Mouse (Mus musculus): ENCODE data around the gene Pycard.
"Not testable (repeated sequence)": the region's sequence is repeated elsewhere in the genome, so short reads cannot be mapped to it uniquely, and the experiment has no call there.

Gene Pycard

DNA sequence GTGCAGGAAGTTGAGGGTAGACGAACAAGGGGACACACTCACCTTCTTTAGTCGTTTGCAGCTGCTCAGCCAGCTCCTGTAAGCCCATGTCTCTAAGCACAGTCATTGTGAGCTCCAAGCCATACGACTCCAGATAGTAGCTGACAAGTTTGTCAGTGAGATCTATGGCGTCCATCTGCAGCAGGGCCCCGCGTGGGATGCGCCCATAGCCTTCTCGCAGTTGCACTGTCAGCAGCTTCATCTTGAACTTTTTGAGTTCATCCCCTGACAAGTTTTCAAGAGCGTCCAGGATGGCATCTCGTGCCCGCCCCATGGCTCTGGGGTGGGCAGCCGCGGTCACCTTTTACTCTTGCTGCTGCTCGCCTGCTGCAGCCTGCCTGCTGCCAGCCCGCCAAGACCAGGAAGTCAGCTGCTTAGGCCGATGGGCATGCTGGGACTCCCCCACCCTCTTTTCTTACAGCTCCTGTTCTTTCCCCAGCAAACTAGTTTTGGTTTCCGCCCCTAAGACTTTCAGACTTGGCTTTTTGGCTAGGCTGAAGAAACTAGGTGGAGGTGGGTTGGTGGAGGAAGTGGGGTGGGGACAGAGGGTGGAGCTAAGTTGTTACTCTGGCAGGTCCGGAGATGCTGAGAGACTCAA is at the start of gene Pycard:
Gene Pycard, minus strand, starts transcription at position 527 of the 637 bp plus-strand sequence.
- DNase-seq, result peak; percentile 20

DNA sequence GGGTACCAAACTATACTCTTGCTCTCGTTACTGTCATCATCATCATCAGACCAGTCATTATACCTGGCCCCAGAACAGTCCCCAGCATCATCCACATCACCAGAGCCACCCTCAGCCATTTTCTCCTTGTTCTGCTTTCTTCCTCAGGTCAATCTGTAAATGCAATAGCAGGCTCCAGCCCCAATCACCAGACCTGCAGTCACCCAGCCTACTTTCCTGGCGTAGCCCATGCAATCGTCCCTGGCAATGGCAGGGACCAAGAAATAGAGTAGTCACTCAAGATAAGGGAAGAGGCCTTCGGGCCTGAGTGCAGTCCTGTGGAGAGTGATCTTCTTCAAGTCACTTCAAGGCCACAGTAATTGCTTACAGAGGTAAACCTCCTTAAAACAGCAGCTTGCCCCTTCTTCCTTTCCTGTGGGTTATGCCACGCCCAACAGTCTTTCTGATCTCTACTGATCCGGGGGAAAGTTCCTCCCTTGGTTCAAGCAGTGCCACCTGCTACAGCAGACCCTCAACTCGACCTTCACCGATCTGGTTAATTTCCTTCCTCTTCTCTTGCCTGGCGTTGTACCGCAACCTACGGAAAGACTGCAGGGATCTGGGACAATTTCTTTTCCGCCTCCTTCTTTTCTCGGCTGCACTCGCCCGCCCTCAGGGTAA is 48.6 kb upstream of the Pycard start:
- DNase-seq, result not testable (repeated sequence)

DNA sequence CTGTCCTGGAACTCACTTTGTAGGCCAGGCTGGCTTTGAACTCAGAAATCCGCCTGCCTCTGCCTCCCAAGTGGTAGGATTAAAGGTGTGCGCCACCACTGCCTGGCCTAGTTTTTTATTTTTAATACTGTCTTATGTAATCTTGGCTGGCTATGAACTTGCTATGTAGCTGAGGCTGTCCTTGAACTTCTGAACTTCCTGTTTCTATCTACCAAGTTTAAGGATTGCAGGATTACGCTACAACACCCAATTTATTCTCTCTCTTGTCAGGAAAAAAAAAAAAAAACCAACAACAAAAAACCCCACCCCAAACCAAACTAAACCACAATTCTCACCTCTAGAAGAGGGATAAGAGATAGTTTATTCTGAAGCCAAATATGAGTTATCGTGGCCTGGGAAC is 39.9 kb upstream of the Pycard start:
- DNase-seq, result no peak

DNA sequence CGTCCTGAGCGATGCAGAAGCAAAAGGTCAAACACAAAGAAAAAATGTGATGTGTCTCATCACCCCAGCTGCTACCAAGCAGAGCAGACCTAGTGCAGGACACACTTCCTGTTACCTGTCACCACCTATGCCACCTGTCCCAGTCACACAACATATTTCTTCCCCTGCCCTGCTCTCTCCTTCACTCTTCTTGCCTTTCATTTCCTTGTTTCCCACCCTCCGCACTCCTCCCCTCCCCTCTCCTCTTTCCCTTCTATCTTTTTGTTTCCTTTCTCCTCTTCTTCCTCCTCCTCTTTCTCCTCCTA is 39.3 kb upstream of the Pycard start:
- no peak for DNase-seq

DNA sequence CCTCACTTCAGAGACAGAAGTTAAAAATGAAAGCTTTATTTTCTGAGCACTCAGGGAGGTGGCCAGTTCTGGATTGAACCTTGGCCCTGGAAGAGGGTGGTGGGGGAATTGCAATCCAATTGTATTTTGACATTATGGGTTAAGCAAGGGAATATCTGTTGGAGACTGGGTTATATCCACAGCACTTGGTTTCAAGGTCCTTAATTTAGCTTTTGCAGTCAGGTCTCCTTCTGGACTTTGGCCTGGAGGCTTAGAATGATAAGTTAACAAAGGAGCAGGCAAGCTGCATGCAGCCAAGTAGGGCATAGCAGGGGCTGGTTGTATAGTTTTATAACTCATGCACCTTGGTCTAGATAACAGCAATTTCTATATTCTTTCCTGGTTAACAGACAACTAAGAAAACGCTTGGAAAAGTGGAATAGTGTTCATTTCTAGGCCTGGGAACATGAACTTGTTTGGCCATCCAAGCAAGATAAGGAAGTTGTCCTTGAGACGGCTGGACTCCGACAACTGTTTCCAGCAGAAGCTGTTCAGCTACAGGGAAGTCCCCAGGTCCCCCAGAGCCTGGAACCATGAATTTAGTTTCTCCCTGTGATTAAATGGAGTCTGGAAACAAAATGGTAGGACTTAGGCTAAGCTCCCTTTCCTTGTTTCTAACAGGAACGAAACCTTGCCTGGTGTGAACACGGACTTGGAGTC is 38.8 kb upstream of the Pycard start:
- no peak for DNase-seq

DNA sequence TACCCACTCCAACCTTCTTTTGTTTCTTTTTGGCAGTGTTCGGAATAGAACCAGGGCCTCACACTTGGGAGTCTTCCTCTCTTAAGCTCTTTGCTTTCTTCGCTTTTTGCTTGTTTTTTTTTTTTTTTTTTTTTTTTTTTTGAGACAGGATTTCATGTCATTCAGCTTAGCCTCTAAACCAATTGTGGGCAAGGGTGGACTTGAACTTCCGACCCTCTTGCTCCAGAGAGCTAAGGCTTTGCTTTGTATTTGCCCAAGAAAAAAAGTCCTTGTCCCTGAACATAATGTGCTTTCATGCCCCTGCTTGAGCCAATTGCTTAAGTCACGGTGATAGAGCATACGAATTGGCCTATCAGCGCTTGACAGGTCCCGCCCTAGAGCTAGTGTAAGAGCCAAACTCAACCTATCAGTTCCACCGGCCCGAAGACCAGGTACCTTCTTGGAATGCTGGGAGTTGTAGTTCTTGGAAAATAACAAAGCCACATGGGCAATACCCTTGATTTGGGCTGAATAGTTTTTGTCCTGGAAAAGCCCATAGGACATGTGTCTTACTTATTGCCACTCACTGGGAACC is 37.8 kb upstream of the Pycard start:
- DNase-seq, result peak; percentile 61

DNA sequence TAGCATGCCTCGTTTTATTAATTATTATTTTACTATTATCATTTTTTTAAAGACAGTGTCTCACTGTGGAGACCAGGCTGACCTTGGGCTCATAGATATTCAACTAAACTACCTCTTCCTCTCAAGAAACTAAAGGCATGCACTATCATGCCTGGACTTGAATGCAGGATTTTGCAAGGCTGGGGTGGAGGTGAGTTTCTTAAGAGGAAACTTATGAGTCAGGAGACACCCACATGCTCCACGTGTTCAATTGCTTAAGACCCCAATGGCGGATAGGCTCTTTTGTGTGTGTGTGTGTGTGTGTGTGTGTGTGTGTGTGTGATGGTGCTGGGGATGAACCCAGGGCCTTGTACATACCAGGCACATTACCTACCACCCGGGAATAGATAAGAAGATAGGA is 31.7 kb upstream of the Pycard start:
- no peak for DNase-seq

DNA sequence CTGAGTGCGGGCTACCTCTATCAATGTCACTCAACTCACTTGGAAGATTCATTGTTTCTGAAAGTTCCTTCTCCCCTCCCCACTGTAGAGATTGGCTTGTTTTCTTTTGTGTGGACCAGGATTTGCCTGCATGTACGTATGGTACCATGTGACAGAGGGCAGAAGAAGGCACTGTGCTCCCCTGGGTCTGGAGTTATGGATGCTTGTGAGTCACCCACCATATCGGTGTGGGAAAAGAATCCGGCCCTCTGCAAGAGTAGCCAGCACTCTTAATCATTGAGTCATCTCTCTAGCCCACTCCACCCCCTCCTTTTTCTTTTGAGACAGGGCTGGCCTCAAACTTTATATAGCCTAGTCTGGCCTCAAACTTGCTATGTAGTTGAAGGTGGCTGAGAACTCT is 31.3 kb upstream of the Pycard start:
- no peak for DNase-seq

DNA sequence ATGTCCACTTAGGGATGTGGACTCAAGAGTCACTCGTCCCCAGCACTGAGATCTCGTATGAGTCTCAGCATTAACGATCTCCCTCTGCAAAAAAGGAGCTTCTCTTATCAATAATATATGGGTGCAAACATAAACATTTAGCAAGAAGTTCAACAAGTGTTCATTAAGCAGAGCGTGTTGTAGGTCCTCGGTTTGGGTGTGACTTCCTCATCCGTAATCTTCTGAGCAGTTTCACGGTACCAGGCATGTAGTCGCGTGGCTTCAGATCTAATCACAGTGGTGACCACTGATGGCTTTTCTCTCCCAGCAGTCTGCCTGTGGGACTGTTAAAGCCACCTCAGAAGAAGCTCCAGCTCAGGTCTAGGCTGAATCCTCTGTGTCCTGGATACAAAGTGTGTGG is 30.7 kb upstream of the Pycard start:
- DNase-seq, result no peak

DNA sequence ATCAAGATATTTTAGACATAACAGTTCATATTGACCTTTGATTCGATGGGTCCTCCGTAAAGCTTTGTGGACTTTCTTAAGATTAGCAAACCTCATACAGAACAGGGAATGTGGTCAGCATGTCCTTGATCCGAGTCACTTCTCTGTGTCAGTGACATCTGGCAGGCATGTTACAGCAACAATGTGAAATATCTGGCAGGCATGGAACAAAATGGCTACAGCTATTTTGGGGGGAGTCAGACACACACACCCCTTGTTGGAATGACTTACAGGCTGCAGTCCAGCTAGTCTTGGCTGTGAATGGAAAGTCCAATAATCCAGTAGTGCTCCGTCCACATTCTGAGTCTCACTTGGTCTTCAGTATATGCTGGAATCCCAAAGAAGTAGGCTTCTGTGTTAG is 29.9 kb upstream of the Pycard start:
- no peak for DNase-seq

DNA sequence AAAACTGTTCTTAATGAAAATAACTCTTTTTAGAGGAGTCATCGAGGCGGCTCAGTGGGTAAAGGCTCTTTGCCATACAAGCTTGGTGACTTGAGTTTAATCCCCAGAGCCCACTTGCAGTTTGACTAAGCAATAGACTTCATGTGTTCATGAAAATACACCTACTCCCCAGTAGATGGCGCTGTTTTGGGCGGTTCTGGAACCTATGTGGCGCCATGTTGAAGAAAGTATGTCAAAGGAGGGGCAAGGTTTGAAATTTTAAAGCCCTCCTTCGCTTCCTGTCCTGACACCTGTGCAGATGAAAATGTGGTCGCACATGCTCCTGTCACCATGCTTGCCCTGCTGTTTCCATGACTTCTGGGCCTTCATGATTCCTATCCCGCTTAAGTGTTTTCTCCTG is 29.3 kb upstream of the Pycard start:
- peak; percentile 26 for DNase-seq

DNA sequence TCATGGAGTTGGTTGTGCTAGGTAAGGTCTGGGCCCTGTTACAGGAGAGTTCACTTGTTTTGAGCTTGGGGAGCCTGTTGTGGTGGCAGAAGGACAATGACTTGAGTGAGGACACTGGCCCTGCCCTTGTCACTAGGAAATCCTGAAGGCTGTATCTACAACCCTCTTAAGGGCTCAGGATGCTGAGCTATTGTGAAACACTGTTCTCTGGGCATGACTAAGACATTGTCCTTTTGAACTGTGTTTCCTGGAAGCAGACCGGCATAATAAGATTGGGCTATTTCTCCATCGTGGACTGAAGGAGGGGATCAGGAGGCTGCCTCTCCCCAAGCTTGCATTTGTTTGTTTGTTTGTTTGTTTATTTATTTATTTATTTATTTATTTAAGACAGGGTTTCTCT is 25.5 kb upstream of the Pycard start:
- DNase-seq, result no peak

DNA sequence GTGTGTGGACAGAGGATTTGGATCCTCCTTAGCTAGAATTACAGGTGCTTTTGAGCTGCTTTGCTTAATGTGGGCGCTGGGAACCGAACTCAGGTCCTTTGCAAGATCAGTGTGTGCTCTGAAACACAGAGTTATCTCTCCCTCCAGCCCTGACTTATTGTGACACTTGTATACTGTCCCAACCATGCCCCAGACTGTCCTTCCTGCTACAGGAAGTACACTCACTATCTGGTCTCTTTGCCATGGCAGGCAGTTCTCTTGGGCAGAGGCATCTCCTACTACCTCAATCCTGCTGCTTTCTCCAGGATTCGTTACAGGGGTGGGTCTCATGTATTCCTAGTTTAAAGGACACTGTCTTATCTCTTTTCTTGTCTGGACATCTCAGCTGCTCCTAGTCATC is 24.6 kb upstream of the Pycard start:
- DNase-seq, result no peak

DNA sequence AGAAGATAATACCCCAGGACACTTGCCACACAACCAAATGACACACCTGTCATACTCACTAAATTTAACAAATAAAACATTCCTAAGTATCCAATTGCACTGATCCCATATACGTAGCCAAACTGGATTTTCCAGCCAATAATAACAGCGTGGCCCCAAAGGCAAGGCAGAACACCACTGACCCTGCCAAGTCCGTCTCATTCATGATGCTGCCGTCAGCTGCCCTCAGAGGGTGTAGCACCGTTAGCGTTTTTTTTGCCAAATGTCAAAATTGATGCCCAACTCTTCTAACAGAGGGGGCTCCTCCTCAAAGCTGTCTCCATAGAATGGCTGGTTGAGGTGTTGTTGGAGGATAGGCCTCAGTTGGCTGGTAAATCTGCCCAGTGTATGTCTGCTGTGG is 23.0 kb upstream of the Pycard start:
- no peak for DNase-seq

DNA sequence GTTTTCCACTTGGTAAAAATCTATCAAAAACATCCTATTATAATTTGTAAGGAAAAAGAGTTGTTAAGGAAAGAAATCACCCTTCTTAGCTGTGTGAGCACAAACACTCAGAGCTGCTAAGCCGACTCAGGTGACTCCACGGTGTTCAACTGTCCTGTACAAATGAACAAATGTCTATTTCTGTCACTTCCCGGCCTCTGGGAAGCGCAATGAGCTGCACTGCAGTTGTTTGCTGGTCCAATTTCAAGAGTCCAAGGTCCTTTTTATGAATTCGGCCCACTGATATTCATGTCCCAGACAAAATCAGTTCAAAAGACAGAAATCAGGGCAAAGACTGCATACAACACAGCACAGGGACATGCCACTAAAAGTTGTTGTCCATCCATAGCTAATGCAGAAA is 22.5 kb upstream of the Pycard start:
- not testable (repeated sequence) for DNase-seq

DNA sequence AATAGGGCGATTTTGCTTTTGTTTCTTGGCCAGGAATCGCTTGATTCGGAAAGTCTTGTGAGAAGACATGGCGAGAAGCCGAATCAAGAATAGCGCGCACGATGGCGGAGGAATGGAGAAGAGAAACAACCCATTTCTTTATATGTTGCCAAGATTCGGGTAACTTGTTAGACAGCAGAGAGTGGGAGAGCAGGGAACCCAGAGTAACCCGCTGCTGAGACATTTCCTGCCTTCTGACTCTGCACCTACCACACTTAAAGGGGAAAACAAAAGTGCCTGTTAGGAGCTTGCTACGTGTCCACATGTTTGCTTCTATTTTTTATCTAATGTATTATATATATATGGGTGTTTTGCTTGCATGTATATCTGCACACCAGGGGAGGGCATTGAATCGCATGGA is 19.4 kb upstream of the Pycard start:
- no peak for DNase-seq

DNA sequence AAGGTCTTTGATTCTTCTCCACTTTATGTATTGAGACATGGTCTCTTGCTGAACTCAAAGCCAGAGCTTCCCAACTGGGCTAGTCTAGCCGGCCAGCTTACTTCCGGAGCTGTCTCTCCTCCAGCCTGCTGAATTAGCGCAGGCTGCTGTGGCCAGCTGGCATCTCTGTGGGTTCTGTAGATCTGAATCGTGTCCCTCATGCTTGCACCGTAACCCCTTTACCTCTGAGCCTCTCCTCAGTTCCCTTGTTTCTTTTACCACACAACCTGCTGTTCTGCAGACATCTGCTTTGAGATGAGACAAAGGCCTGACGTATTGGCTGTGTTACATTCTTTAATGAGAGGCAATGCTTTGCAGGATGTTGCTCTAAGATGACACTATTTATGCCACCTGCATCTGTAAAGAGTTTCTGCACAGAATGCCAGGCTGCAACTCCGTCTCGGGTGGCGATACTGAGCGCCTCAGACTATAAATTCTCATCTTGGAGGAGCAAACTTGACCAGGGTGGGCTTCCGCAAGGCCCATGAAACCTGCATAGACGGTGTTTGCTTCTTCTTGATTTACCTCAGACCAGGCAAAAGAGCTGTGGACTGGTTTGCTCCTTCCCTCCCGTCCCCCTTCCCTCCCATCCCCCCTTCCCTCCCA is 18.6 kb upstream of the Pycard start:
- no peak for DNase-seq

DNA sequence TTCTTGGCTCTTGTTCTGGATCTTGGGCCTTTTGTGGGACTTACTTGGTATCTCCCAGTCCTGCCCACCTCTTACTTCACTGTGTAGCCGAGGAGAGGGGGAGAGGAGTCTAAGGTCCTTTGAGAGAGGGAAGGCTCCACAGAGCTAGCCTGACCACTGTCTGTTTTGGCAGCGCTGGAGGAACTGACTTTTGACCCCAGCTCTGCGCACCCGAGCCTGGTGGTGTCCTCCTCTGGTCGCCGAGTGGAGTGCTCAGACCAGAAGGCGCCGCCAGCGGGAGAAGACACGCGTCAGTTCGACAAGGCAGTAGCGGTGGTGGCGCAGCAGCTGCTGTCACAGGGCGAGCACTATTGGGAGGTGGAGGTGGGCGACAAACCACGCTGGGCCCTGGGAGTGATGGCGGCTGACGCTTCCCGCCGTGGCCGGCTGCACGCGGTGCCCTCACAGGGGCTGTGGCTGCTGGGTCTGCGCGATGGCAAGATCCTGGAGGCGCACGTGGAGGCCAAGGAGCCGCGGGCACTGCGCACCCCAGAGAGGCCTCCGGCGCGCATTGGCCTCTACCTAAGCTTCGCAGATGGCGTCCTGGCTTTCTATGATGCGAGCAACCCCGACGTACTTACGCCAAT is 16.2 kb upstream of the Pycard start:
- DNase-seq, result peak; percentile 23

DNA sequence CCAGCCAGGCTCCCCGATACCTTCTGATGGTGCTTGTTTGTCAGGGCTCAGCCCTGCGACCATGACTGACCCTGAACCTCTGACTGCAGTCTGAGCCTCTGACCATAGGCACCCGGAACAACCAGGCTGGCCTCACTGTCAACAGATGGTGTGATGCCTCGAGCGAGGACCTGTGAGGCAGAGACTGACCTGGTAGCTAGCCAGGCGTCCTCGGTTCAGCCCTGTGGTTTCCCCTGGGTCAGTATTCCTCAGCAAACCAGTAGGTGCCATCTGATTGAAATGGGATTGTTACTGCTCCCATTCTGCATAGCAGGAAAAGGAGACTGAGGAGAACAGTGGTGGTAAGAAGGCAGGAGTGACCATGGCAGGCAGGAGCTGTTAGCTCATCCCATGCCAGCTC is 12.5 kb upstream of the Pycard start:
- no peak for DNase-seq

DNA sequence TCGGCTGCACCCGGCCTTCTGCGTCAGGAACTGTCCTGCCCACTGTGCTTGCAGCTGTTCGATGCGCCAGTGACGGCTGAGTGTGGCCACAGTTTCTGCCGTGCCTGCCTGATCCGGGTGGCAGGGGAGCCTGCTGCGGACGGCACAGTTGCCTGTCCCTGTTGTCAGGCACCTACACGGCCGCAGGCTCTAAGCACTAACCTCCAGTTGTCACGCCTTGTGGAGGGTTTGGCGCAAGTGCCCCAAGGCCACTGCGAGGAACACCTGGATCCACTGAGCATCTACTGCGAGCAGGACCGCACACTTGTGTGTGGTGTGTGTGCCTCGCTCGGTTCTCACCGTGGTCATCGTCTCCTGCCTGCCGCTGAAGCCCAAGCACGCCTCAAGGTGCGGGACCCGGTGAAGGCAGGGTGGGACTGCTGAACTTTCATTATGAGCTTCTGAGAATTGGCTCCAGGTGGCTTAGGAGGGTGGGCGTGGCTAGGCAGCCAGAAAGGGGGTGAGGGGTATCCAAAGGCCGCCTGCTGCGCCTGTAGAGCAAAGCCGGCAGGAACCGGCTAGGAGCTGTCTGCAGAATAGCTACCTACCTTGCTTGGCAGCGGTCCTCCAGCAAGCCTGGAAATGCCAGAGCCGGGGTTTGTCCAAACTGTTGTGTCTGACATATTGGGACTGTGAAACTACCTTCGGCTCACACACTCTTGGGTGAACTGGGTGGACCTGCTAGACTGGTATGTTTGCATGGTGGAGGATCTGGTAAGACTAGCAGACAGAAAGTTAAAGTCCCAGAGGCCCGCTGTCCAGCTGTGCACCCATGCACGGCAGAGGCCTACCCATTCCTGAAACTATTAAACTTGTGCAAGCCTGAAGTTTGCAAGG is 11.1 kb upstream of the Pycard start:
- DNase-seq, result peak; percentile 58

DNA sequence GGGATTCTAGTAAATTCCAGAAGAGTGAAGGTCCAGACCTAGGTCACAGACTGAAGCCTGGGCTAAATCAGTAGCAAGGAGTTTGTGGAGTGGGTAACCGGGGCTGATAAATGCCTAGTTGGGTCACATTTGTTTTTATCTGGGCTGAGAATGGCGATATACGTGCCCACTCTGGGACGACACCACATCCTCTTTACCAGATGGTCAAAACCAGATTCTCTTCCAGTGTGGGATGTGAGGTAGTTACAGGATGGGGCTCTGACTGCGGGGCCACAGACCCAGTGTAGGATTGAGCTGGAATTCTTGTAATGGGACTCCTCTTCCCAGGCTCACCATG is 10.5 kb upstream of the Pycard start:
- no peak for DNase-seq

DNA sequence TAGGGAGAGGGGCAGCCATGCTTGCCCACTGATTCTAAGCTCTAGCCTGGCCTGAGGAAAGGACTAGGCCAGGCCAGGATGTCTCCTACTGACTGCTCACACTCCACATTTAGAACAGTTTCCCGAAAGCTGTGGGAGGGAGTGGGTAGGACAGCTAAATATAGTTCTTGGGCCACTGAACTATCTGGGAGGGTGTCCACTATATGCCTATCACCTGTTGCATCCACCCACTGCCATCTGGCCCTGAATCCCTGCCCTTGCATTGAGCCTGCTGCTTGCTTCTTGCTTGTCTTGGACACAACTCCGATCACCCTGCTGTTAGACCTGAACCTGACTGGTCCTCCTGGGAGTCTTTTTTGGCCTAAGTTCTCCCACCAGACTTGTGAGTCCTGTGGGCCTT is 10.0 kb upstream of the Pycard start, which contains the start of gene Trim72:
Gene Trim72, plus strand, starts transcription at position 262 of the 400 bp plus-strand sequence.
- DNase-seq, result no peak

Measured in embryo, embryonic 11 days (tissue).